Comparison of ENCODE assay signal across 22 mouse cellular contexts in the genomic region with DNA sequence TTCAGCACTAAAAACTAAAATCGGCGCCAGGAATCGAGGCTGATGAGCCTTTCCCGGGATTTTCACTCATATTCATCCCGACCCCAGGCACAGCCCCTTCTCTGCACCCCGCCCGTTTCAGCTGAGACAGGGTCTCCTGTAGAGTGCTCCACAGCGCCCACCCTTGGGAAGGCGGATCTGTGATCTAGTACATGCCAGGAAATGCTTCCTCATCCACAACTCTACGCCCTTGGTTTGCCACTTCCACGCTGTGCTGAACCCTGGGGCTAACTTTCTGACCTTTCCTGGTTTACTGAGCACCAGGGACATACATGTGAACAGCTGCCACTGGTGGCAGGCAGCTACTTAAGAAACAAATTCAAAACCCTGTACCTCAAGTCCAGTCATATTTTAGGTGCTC. TPM values are rescaled to one million over a fixed set of nuclear protein-coding genes. Genes with fewer than 3 reads are reported as not detected.
A peak's percentile ranks its signal among the peaks of the same experiment; 100 is the strongest.
DNase-seq lines count a peak whose midpoint lies in the region; ATAC-seq and TF ChIP-seq lines count a peak whose summit lies in the region.
"Had no signal": no experiment of that assay in that cellular context is flagged by ENCODE, and none has a peak within 500 bp of the region (broad histone marks: within the 10 kb centered on the region; RNA-seq: fewer than 3 reads in every experiment).

No protein-coding gene starts in this region.

- no peak overlapping the region for H3K27ac ChIP-seq in forebrain, postnatal 0 days (ENCODE audit: low read depth, low read length)
- H3K27ac ChIP-seq in forebrain, embryonic 10.5 days, result no peak overlapping the region
- H3K27ac ChIP-seq in heart, embryonic 12.5 days (ENCODE audit: poor library complexity, severe bottlenecking), result no peak overlapping the region
- H3K27ac ChIP-seq in kidney, embryonic 15.5 days, result 0 out of 2 replicates have a peak overlapping the region, but pooled peaks have one; percentile 10
- no peak overlapping the region for H3K27ac ChIP-seq in kidney, embryonic 14.5 days (ENCODE audit: low read depth, low read length)
- H3K27ac ChIP-seq: embryonic facial prominence, embryonic 15.5 days; forebrain, embryonic 13.5 days; hindbrain, embryonic 13.5 days; limb, embryonic 15.5 days; neural tube, embryonic 13.5 days had no signal

- H3K4me3 ChIP-seq in forebrain, postnatal 0 days (ENCODE audit: low read depth, low read length), result no peak overlapping the region
- H3K4me3 ChIP-seq in forebrain, embryonic 10.5 days, result no peak overlapping the region
- H3K4me3 ChIP-seq in heart, embryonic 12.5 days, result no peak overlapping the region
- H3K4me3 ChIP-seq in kidney, embryonic 15.5 days (replicated peaks), result no peak overlapping the region
- H3K4me3 ChIP-seq in kidney, embryonic 14.5 days (ENCODE audit: low read length), result no peak overlapping the region
- H3K4me3 ChIP-seq in E14TG2a.4 (replicated peaks; ENCODE audit: low read length), result 0 out of 2 replicates have a peak overlapping the region, but pooled peaks have one; percentile 10
- H3K4me3 ChIP-seq: embryonic facial prominence, embryonic 15.5 days; forebrain, embryonic 13.5 days; hindbrain, embryonic 13.5 days; limb, embryonic 15.5 days; megakaryocyte, embryonic 14.5 days; neural tube, embryonic 13.5 days had no signal

- no peak for ATAC-seq in forebrain, postnatal 0 days
- ATAC-seq in heart, embryonic 12.5 days (ENCODE audit: insufficient number of reproducible peaks, low FRiP score), result no peak
- ATAC-seq in kidney, embryonic 15.5 days (replicated peaks; ENCODE audit: low FRiP score), result no peak
- ATAC-seq in kidney, embryonic 14.5 days (ENCODE audit: low FRiP score, low TSS enrichment), result no peak
- ATAC-seq: CD4-positive, CD25-positive, alpha-beta regulatory T cell, adult 4 months; forebrain, embryonic 13.5 days had no signal

- H3K27me3 ChIP-seq in forebrain, postnatal 0 days (ENCODE audit: insufficient read depth, low read length), result no peaks in the 10 kb centered on the region
- H3K27me3 ChIP-seq in forebrain, embryonic 10.5 days (ENCODE audit: poor library complexity, severe bottlenecking), result no peaks in the 10 kb centered on the region
- no peaks in the 10 kb centered on the region for H3K27me3 ChIP-seq in heart, embryonic 12.5 days (replicated peaks)
- no peaks in the 10 kb centered on the region for H3K27me3 ChIP-seq in kidney, embryonic 15.5 days
- no peaks in the 10 kb centered on the region for H3K27me3 ChIP-seq in kidney, embryonic 14.5 days (ENCODE audit: control insufficient read depth, insufficient read depth, low read length)
- H3K27me3 ChIP-seq in E14TG2a.4 (ENCODE audit: insufficient read depth, low read length), result no peaks in the 10 kb centered on the region
- H3K27me3 ChIP-seq: embryonic facial prominence, embryonic 15.5 days; forebrain, embryonic 13.5 days; hindbrain, embryonic 13.5 days; limb, embryonic 15.5 days; megakaryocyte, embryonic 14.5 days; neural tube, embryonic 13.5 days had no signal

- no peak overlapping the region for H3K4me2 ChIP-seq in forebrain, postnatal 0 days (ENCODE audit: low read depth)
- peak overlapping the region; percentile 20 for H3K4me2 ChIP-seq in heart, embryonic 12.5 days
- no peak overlapping the region for H3K4me2 ChIP-seq in kidney, embryonic 15.5 days
- no peak overlapping the region for H3K4me2 ChIP-seq in kidney, embryonic 14.5 days (replicated peaks; ENCODE audit: low read depth, low read length)
- H3K4me2 ChIP-seq: embryonic facial prominence, embryonic 15.5 days; forebrain, embryonic 13.5 days; hindbrain, embryonic 13.5 days; limb, embryonic 15.5 days; neural tube, embryonic 13.5 days had no signal

- no peak overlapping the region for H3K9ac ChIP-seq in forebrain, postnatal 0 days
- H3K9ac ChIP-seq in heart, embryonic 12.5 days, result no peak overlapping the region
- H3K9ac ChIP-seq in kidney, embryonic 15.5 days, result no peak overlapping the region
- H3K9ac ChIP-seq in kidney, embryonic 14.5 days (ENCODE audit: low read depth, low read length), result no peak overlapping the region
- H3K9ac ChIP-seq: embryonic facial prominence, embryonic 15.5 days; forebrain, embryonic 13.5 days; hindbrain, embryonic 13.5 days; limb, embryonic 15.5 days; neural tube, embryonic 13.5 days had no signal

- peaks cover 2% of the 10 kb centered on the region; the same call in 1 of the 2 replicates for H3K36me3 ChIP-seq in forebrain, postnatal 0 days (ENCODE audit: insufficient read depth)
- H3K36me3 ChIP-seq in forebrain, embryonic 10.5 days (replicated peaks), result peaks cover 73% of the 10 kb centered on the region
- peaks cover 21% of the 10 kb centered on the region for H3K36me3 ChIP-seq in heart, embryonic 12.5 days
- peaks cover 29% of the 10 kb centered on the region for H3K36me3 ChIP-seq in kidney, embryonic 15.5 days
- peaks cover 15% of the 10 kb centered on the region; the same call in 1 of the 2 replicates for H3K36me3 ChIP-seq in kidney, embryonic 14.5 days (ENCODE audit: control insufficient read depth, insufficient read depth, low read length)
- peaks cover 87% of the 10 kb centered on the region for H3K36me3 ChIP-seq in E14TG2a.4 (ENCODE audit: insufficient read depth, low read length)
- H3K36me3 ChIP-seq: hindbrain, embryonic 13.5 days had no signal

- WGBS in forebrain, postnatal 0 days, result 80% methylated on average over 11 of the region's 11 CpGs
- WGBS in forebrain, embryonic 10.5 days, result 86% methylated on average over 11 of the region's 11 CpGs
- 76% methylated on average over 11 of the region's 11 CpGs for WGBS in heart, embryonic 12.5 days
- WGBS in kidney, embryonic 15.5 days, result 77% methylated on average over 11 of the region's 11 CpGs
- 77% methylated on average over 11 of the region's 11 CpGs for WGBS in kidney, embryonic 14.5 days

- no peaks in the 10 kb centered on the region for H3K4me1 ChIP-seq in forebrain, postnatal 0 days (ENCODE audit: insufficient read depth)
- H3K4me1 ChIP-seq in forebrain, embryonic 10.5 days, result peaks cover 10% of the 10 kb centered on the region
- H3K4me1 ChIP-seq in heart, embryonic 12.5 days (replicated peaks), result peaks cover 75% of the 10 kb centered on the region
- H3K4me1 ChIP-seq in kidney, embryonic 15.5 days, result peaks cover 43% of the 10 kb centered on the region
- H3K4me1 ChIP-seq in kidney, embryonic 14.5 days (ENCODE audit: control insufficient read depth, insufficient read depth, low read length), result peaks cover 6% of the 10 kb centered on the region; the same call in 1 of the 2 replicates
- peaks cover 93% of the 10 kb centered on the region for H3K4me1 ChIP-seq in E14TG2a.4 (replicated peaks; ENCODE audit: low read depth, low read length)

- H3K9me3 ChIP-seq in forebrain, postnatal 0 days (ENCODE audit: low read length), result no peaks in the 10 kb centered on the region
- H3K9me3 ChIP-seq in forebrain, embryonic 10.5 days, result no peaks in the 10 kb centered on the region
- H3K9me3 ChIP-seq in heart, embryonic 12.5 days (replicated peaks), result no peaks in the 10 kb centered on the region
- no peaks in the 10 kb centered on the region for H3K9me3 ChIP-seq in kidney, embryonic 15.5 days (replicated peaks)
- no peaks in the 10 kb centered on the region for H3K9me3 ChIP-seq in kidney, embryonic 14.5 days (ENCODE audit: control insufficient read depth, low read length)
- no peaks in the 10 kb centered on the region for H3K9me3 ChIP-seq in E14TG2a.4 (ENCODE audit: low read length)
- H3K9me3 ChIP-seq: embryonic facial prominence, embryonic 15.5 days; forebrain, embryonic 13.5 days; hindbrain, embryonic 13.5 days; limb, embryonic 15.5 days; megakaryocyte, embryonic 14.5 days; neural tube, embryonic 13.5 days had no signal

- 0 out of 2 replicates have a peak, but pooled peaks have one; percentile 3 for TF ChIP-seq CTCF in forebrain, postnatal 0 days (IDR thresholded peaks at IDR 0.05; ENCODE audit: low read depth)
- TF ChIP-seq CTCF in E14TG2a.4 (conservative IDR thresholded peaks at IDR 0.05; ENCODE audit: low read length), result 0 out of 2 replicates have a peak, but pooled peaks have one; percentile 3

- DNase-seq in forebrain, postnatal 0 days, result no peak
- no peak for DNase-seq in forebrain, embryonic 10.5 days (ENCODE audit: extremely low spot score, low spot score)
- no peak for DNase-seq in heart, postnatal 25 days (ENCODE audit: low spot score)
- DNase-seq in spleen, postnatal 36 days (ENCODE audit: low spot score in 2 of 2), result no peak
- DNase-seq: adrenal gland, adult 2 months; cerebellum, adult 2 months; cerebellum, postnatal 36 days; lung, adult 2 months; midbrain, embryonic 14.5 days; right cerebral cortex, adult 18-20 months; thymus, postnatal 14 days had no signal

- intact Hi-C loops in heart, postnatal 25 days (cut with DNase I), result loop anchor here (5.0 kb wide), 1 partner anchor 226 kb away; no protein-coding TSS in a partner anchor

RNA-seq across cellular contexts. Expression of a gene that starts 8.1 kb away (rescaled TPM):
- 87.6 and 110 TPM in 2 replicates for total RNA-seq in forebrain, postnatal 0 days (2014; rRNA removed)
- 71.2 and 81.5 TPM in 2 replicates for polyA plus RNA-seq in forebrain, postnatal 0 days (2015; fragmentation: Nextera tagmentation; extraction: Ambion mirVana)
- 76.9 and 82.3 TPM in 2 replicates for polyA plus RNA-seq in forebrain, embryonic 10.5 days (2016; fragmentation: Nextera tagmentation; extraction: Ambion mirVana)
- polyA plus RNA-seq in heart, embryonic 12.5 days (2016; fragmentation: Nextera tagmentation; extraction: Ambion mirVana), result 152 and 155 TPM in 2 replicates
- 100 to 1,000 TPM; 263 to 282 TPM for total RNA-seq in heart, postnatal 25 days (2021)
- 113 and 125 TPM in 2 replicates for polyA plus RNA-seq in kidney, embryonic 15.5 days (2015; fragmentation: Nextera tagmentation; extraction: Ambion mirVana)
- 97.8 and 143 TPM in 2 replicates for polyA plus RNA-seq in kidney, embryonic 14.5 days (2014; fragmentation: Nextera tagmentation; extraction: Ambion mirVana)

RNA-seq across cellular contexts. Expression of a gene that starts 40.9 kb away (rescaled TPM):
- total RNA-seq in forebrain, postnatal 0 days (2014; rRNA removed), result 222 and 275 TPM in 2 replicates
- polyA plus RNA-seq in forebrain, postnatal 0 days (2015; fragmentation: Nextera tagmentation; extraction: Ambion mirVana), result 333 and 334 TPM in 2 replicates
- polyA plus RNA-seq in forebrain, embryonic 10.5 days (2016; fragmentation: Nextera tagmentation; extraction: Ambion mirVana), result 460 and 496 TPM in 2 replicates
- 266 and 274 TPM in 2 replicates for polyA plus RNA-seq in heart, embryonic 12.5 days (2016; fragmentation: Nextera tagmentation; extraction: Ambion mirVana)
- 100 to 1,000 TPM in 1 of 2 experiments, 10 to 100 TPM in 1; 90.3 to 106 TPM for total RNA-seq in heart, postnatal 25 days (2021)
- 347 and 381 TPM in 2 replicates for polyA plus RNA-seq in kidney, embryonic 15.5 days (2015; fragmentation: Nextera tagmentation; extraction: Ambion mirVana)
- polyA plus RNA-seq in kidney, embryonic 14.5 days (2014; fragmentation: Nextera tagmentation; extraction: Ambion mirVana), result 403 and 409 TPM in 2 replicates

RNA-seq across cellular contexts. Expression of a gene that starts 54.1 kb away (rescaled TPM):
- total RNA-seq in forebrain, postnatal 0 days (2014; rRNA removed), result 84.9 and 88.8 TPM in 2 replicates
- 249 and 300 TPM in 2 replicates for polyA plus RNA-seq in forebrain, postnatal 0 days (2015; fragmentation: Nextera tagmentation; extraction: Ambion mirVana)
- 381 and 393 TPM in 2 replicates for polyA plus RNA-seq in forebrain, embryonic 10.5 days (2016; fragmentation: Nextera tagmentation; extraction: Ambion mirVana)
- 519 and 526 TPM in 2 replicates for polyA plus RNA-seq in heart, embryonic 12.5 days (2016; fragmentation: Nextera tagmentation; extraction: Ambion mirVana)
- 100 to 1,000 TPM; 456 to 473 TPM for total RNA-seq in heart, postnatal 25 days (2021)
- 337 and 354 TPM in 2 replicates for polyA plus RNA-seq in kidney, embryonic 15.5 days (2015; fragmentation: Nextera tagmentation; extraction: Ambion mirVana)
- 334 and 466 TPM in 2 replicates for polyA plus RNA-seq in kidney, embryonic 14.5 days (2014; fragmentation: Nextera tagmentation; extraction: Ambion mirVana)
